Mouse (Mus musculus) CH12.LX (cell line): Measurements from ENCODE around the gene Olfr877. TPM values are rescaled to one million over a fixed set of nuclear protein-coding genes. Genes with fewer than 3 reads are reported as not detected.

Experiments used
- DNase-seq: peaks from one replicate; pipeline ENCODE4 v3.0.0-alpha.2; 2013; ENCODE audit errors: extremely low read depth
- H3K27ac ChIP-seq: 2 replicates; pipeline ENCODE4 v1.5.1; 2012; ENCODE audit warnings: low read depth, mild to moderate bottlenecking, control low read depth, moderate library complexity; ENCODE audit not compliant: insufficient read depth
- H3K27me3 ChIP-seq: replicated peaks from 2 replicates; pipeline ENCODE3; 2012; ENCODE audit warnings: inconsistent platforms
- H3K36me3 ChIP-seq, 2 experiments: replicated peaks in 1 of 2; 2 replicates each; pipeline versions ENCODE3 to v1.6.1; 2012; ENCODE audit warnings: inconsistent platforms in 1 of 2, low read length in 1 of 2, mild to moderate bottlenecking in 1 of 2, mixed read lengths in 1 of 2, moderate library complexity in 1 of 2; ENCODE audit not compliant: control insufficient read depth in 1 of 2, insufficient read depth in 1 of 2
- H3K4me1 ChIP-seq, 2 experiments: 2 replicates each; pipeline ENCODE4 v1.6.1; 2012; ENCODE audit warnings: inconsistent platforms in 1 of 2, moderate library complexity in 1 of 2; ENCODE audit not compliant: insufficient read depth in 2 of 2, control insufficient read depth in 1 of 2
- H3K4me2 ChIP-seq: 2 replicates; pipeline ENCODE4 v1.6.1; 2012; ENCODE audit warnings: low read depth, mild to moderate bottlenecking, control low read depth; ENCODE audit not compliant: poor library complexity, insufficient read depth, severe bottlenecking
- H3K4me3 ChIP-seq, 3 experiments: fragments of 150-350 bp in 1 of 3; sonication (generic) in 1 of 3; replicated peaks in 1 of 3; 2 replicates each; pipeline versions ENCODE3 to v1.5.1; 2011 to 2012; ENCODE audit warnings: low read depth in 2 of 3, low read length in 2 of 3, mild to moderate bottlenecking in 2 of 3, moderate library complexity in 2 of 3, control low read depth in 1 of 3, improper control_type of control experiment in 1 of 3, inconsistent platforms in 1 of 3, mixed read lengths in 1 of 3; ENCODE audit not compliant: poor library complexity in 1 of 3
- H3K79me2 ChIP-seq: replicated peaks from 2 replicates; pipeline ENCODE4 v1.6.1; 2012; ENCODE audit warnings: mild to moderate bottlenecking, moderate library complexity; ENCODE audit not compliant: control insufficient read depth, poor library complexity, insufficient read depth, severe bottlenecking; ENCODE audit errors: extremely low read depth
- H3K9ac ChIP-seq: 2 replicates; pipeline ENCODE4 v1.6.1; 2012; ENCODE audit warnings: low read depth, mild to moderate bottlenecking, control low read depth, moderate library complexity; ENCODE audit not compliant: insufficient read depth
- H3K9me3 ChIP-seq: replicated peaks from 2 replicates; pipeline ENCODE3; 2012; ENCODE audit warnings: low read length, inconsistent platforms, mixed read lengths
- CHD1 ChIP-seq: IDR thresholded peaks from 2 replicates; pipeline ENCODE4 v1.6.1; 2012; ENCODE audit warnings: low read depth, low read length, improper control_type of control experiment, inconsistent platforms
- CTCF ChIP-seq, 2 experiments: IDR thresholded peaks in 1 of 2; conservative IDR thresholded peaks in 1 of 2; 2 replicates each; pipeline ENCODE4 v1.5.1; 2011 to 2012; ENCODE audit warnings: low read depth in 2 of 2, low read length in 2 of 2, improper control_type of control experiment in 1 of 2, inconsistent platforms in 1 of 2, mild to moderate bottlenecking in 1 of 2, moderate library complexity in 1 of 2
- ELF1 ChIP-seq: IDR thresholded peaks from 2 replicates; pipeline ENCODE4 v1.6.1; 2014; ENCODE audit warnings: low read depth, mild to moderate bottlenecking, inconsistent platforms, low read length, improper control_type of control experiment
- ETS1 ChIP-seq: conservative IDR thresholded peaks from 2 replicates; pipeline ENCODE4 v1.6.1; 2012; ENCODE audit warnings: low read depth, mild to moderate bottlenecking, inconsistent platforms, low read length, improper control_type of control experiment, moderate library complexity
- IRF4 ChIP-seq: IDR thresholded peaks from 2 replicates; pipeline ENCODE4 v1.6.1; 2014; ENCODE audit warnings: low read depth, mild to moderate bottlenecking, inconsistent platforms, low read length, improper control_type of control experiment
- KAT2A ChIP-seq: IDR thresholded peaks from 2 replicates; pipeline ENCODE4 v1.6.1; 2012; ENCODE audit warnings: low read length, improper control_type of control experiment, inconsistent platforms; ENCODE audit not compliant: insufficient replicate concordance
- MAFK ChIP-seq: IDR thresholded peaks from 2 replicates; pipeline ENCODE4 v1.6.1; 2011; ENCODE audit warnings: low read length, improper control_type of control experiment; ENCODE audit not compliant: insufficient replicate concordance
- MEF2A ChIP-seq: IDR thresholded peaks from 2 replicates; pipeline ENCODE4 v1.6.1; 2014; ENCODE audit warnings: low read depth, mild to moderate bottlenecking, inconsistent platforms, low read length, improper control_type of control experiment, borderline replicate concordance
- NELFE ChIP-seq: IDR thresholded peaks from 2 replicates; pipeline ENCODE4 v1.6.1; 2011; ENCODE audit warnings: low read depth, low read length, improper control_type of control experiment
- PAX5 ChIP-seq: IDR thresholded peaks from 2 replicates; pipeline ENCODE4 v1.6.1; 2012; ENCODE audit warnings: low read length, inconsistent platforms, mixed read lengths
- POLR2A ChIP-seq: IDR thresholded peaks from 2 replicates; pipeline ENCODE4 v1.6.1; 2011; ENCODE audit warnings: low read depth, mild to moderate bottlenecking, improper control_type of control experiment, low read length
- RCOR1 ChIP-seq: conservative IDR thresholded peaks from 2 replicates; pipeline ENCODE4 v1.6.1; 2012; ENCODE audit warnings: low read depth, mild to moderate bottlenecking, inconsistent platforms, low read length, improper control_type of control experiment
- SMC3 ChIP-seq: IDR thresholded peaks from 2 replicates; pipeline ENCODE4 v1.6.1; 2011; ENCODE audit warnings: low read depth, low read length, improper control_type of control experiment
- USF1 ChIP-seq: IDR thresholded peaks from 2 replicates; pipeline ENCODE4 v1.6.1; 2014; ENCODE audit warnings: low read depth, mild to moderate bottlenecking, inconsistent platforms, low read length, improper control_type of control experiment
- ZNF384 ChIP-seq: IDR thresholded peaks from 2 replicates; pipeline ENCODE4 v1.6.1; 2012; ENCODE audit warnings: low read depth, low read length, improper control_type of control experiment, inconsistent platforms
- dilution Hi-C: fragments of 300-500 bp; cut with MboI; formaldehyde crosslinking; loops from 2 replicates; pipeline ENCODE4 v1.14.3; 2020; ENCODE audit warnings: low sequenced_read_pairs; ENCODE audit not compliant: extremely low pct_unique_long_range_greater_than_20kb, extremely low pct_ligation_motif_present
- in situ Hi-C: fragments of 300-500 bp; cut with MboI; formaldehyde crosslinking; loops from 3 replicates; pipeline ENCODE4 v1.14.3; 2019; ENCODE audit warnings: low sequenced_read_pairs, low pct_ligation_motif_present, low pct_unique_long_range_greater_than_20kb, mixed read lengths
- polyA plus RNA-seq: library from polyadenylated mRNA; unstranded; fragments of >175 nt; gene quantifications from 2 replicates; pipeline ENCODE4 v1.2.1, GENCODE M21; 2012; ENCODE audit warnings: low read depth; ENCODE audit not compliant: insufficient read length
- total RNA-seq, 2 experiments: library from RNA; depleted of rRNA; stranded (reverse); fragments of 300-350 nt in 1 of 2; fragments of >200 nt in 1 of 2; gene quantifications; 2 replicates each; pipeline ENCODE4 v1.2.3; 2012 to 2014

The Olfr877 gene
- total and polyA plus RNA-seq, 3 experiments = not detected

DNA sequence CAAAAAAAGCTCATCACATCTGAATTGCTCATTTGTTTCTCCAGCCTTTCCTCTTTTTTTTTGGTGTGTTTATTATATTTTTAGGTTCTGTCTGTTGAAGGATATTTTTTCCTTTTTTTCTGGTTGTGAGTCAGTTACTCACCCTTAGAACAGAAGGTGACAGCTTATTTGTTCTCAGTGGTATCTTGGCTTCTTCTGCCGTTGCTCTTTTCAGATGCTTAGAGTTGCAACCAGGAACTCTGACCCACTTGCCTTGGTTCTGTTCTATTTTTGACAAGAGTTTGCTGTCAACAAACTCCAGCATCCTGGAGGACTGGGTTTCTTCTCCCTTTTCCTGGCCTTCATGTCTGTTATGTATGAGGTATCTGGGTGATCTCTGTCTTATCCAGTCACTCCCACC lies 9.3 kb downstream of the Olfr877 start:
- Histone ChIP-seq H3K27me3 (no peaks in the 10 kb centered on the region), H3K9ac (no peak overlapping the region), H3K4me2 (no peak overlapping the region), H3K36me3 (no peaks in the 10 kb centered on the region), H3K4me1 (no peaks in the 10 kb centered on the region), H3K79me2 (no peaks in the 10 kb centered on the region), H3K9me3 (no peaks in the 10 kb centered on the region), H3K4me3 (no peak overlapping the region), H3K27ac (no peak overlapping the region)
- in situ Hi-C loops (no loop called here), dilution Hi-C loops (no loop called here)
- no peak for DNase-seq
- TF ChIP-seq PAX5 (no peak), NELFE (no peak), ELF1 (no peak), ZNF384 (no peak), IRF4 (no peak), SMC3 (no peak), USF1 (no peak), CHD1 (no peak), KAT2A (no peak), CTCF (conservative IDR thresholded peaks at IDR 0.05 in 1 of 2, IDR thresholded peaks at IDR 0.05 in 1 of 2; ENCODE audit: low read depth in 2 of 2, low read length in 2 of 2) (no peak), MEF2A (no peak), ETS1 (no peak), RCOR1 (no peak)

DNA sequence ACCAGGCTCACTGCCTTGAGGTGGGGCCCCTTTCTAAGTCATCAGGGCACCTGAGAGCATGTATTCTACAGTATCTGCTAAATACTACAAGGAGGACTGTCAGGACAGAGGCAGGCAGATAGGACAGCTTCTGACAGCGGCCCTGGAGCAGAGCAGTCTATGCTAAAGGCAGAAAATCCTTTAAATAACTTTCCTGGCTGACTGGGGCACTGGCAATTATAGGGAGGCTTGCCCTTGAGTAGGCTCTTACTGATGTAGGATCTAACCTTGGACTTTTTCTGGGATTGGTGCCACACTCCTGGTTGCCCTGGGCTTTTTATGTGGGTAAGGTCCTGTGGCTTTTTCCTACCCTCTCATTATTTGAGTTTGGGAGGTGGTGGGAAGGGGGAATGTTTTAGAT lies 16.2 kb downstream of the Olfr877 start:
- H3K9me3 ChIP-seq = no peaks in the 10 kb centered on the region
- no peaks in the 10 kb centered on the region for H3K79me2 ChIP-seq
- H3K4me2 ChIP-seq = no peak overlapping the region
- DNase-seq = no peak
- no peaks in the 10 kb centered on the region for H3K36me3 ChIP-seq
- H3K4me1 ChIP-seq = peaks cover 0 to 4% of the 10 kb centered on the region in 2 experiments; a peak in 1 of 4 replicates
- H3K4me3 ChIP-seq = no peak overlapping the region
- no peak overlapping the region for H3K27ac ChIP-seq
- H3K9ac ChIP-seq = no peak overlapping the region
- in situ Hi-C loops = no loop called here
- dilution Hi-C loops = no loop called here
- no peak for TF ChIP-seq POLR2A
- no peak for TF ChIP-seq ZNF384
- no peaks in the 10 kb centered on the region for H3K27me3 ChIP-seq

DNA sequence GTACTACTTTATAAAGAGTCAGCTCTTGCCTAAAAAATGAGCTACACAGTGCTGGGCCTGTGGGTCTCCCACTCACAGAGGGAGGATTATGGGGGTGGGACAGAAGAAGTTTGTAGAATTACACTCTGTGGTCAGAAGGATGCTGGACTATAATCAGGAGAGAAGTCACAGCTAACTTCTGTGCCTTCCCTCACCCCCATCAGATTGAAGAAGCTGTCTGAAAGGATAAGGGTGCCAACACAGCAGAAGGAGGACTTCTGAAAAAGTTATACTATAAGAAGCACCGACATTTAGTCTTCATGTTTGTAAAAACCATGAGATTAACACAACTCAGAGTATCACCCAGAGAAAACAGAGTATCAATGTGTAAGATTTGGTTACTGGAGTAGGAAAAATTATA lies 17.0 kb downstream of the Olfr877 start:
- dilution Hi-C loops = no loop called here
- in situ Hi-C loops = no loop called here
- no peak for TF ChIP-seq MAFK
- no peak for TF ChIP-seq CTCF (conservative IDR thresholded peaks at IDR 0.05 in 1 of 2, IDR thresholded peaks at IDR 0.05 in 1 of 2; ENCODE audit: low read depth in 2 of 2, low read length in 2 of 2)
- TF ChIP-seq, all 38 proteins: peak for 0
- DNase-seq = no peak
- Histone ChIP-seq H3K4me1 (peaks cover 0 to 4% of the 10 kb centered on the region in 2 experiments; a peak in 1 of 4 replicates), H3K36me3 (no peaks in the 10 kb centered on the region), H3K4me2 (no peak overlapping the region), H3K79me2 (no peaks in the 10 kb centered on the region), H3K27me3 (no peaks in the 10 kb centered on the region), H3K4me3 (no peak overlapping the region), H3K9ac (no peak overlapping the region), H3K9me3 (no peaks in the 10 kb centered on the region), H3K27ac (no peak overlapping the region)
